Comparison of ENCODE assay signal across 13 mouse cellular contexts in the genomic region with DNA sequence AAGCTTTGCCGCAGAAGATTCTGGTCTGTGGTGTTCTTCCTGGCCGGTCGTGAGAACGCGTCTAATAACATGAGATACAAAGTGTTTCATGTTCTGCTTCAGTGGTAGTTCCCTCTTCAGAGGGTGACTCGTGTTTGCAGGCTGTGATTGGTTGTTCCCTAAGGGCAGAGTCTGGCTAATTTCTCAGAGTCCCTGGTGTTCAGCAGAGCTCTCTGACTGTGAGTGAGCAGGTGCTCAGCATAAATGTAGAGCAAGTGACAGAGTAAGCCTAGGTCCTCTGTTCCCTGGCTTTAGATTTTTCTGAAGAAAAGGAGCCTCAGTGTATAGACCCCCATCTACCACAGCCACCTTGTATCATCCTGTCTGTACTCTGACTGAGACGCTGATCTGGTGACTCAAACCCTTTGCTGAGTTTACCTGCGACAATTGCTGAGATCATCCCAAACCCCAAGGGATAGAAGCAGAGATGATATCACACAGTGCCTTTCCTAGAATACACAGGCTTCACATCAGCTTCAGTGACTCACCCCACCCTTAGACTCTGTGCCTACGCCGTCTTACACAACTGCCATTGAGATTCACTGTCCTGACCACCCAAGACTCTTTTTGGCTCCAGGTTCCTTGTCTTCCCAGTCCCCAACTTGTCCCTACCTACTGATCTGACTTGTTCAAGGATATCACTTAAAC.
"Had no signal": no experiment of that assay in that cellular context is flagged by ENCODE, and none has a peak within 500 bp of the region (broad histone marks: within the 10 kb centered on the region; RNA-seq: fewer than 3 reads in every experiment).

No protein-coding gene starts in this region.

- H3K4me3 ChIP-seq: kidney, embryonic 15.5 days; limb, embryonic 13.5 days; stomach, embryonic 15.5 days had no signal

- ATAC-seq: intestine, embryonic 16.5 days; lung, postnatal 0 days had no signal

- H3K27ac ChIP-seq: kidney, embryonic 15.5 days; limb, embryonic 13.5 days; liver, embryonic 14.5 days; stomach, embryonic 15.5 days had no signal

- DNase-seq: kidney, adult 2 months; kidney, postnatal 14 days; lung, adult 2 months; lung, postnatal 36 days; midbrain, embryonic 14.5 days; thymus, adult 2 months; thymus, postnatal 25 days had no signal
